Mouse (Mus musculus) spleen, adult 2 months (tissue): ENCODE measurements around the gene Agxt2.

Source experiments
- CTCF ChIP-seq: fragments of 200-500 bp; IDR thresholded peaks from 2 replicates; pipeline ENCODE4 v1.5.1; 2011; ENCODE audit warnings: mild to moderate bottlenecking, inconsistent platforms; ENCODE audit not compliant: insufficient read depth, insufficient read length, insufficient replicate concordance; ENCODE audit errors: extremely low read depth
- POLR2A ChIP-seq: fragments of 200-500 bp; IDR thresholded peaks from 2 replicates; pipeline ENCODE4 v1.6.1; 2011; ENCODE audit warnings: low read depth, low read length, inconsistent platforms

DNA sequence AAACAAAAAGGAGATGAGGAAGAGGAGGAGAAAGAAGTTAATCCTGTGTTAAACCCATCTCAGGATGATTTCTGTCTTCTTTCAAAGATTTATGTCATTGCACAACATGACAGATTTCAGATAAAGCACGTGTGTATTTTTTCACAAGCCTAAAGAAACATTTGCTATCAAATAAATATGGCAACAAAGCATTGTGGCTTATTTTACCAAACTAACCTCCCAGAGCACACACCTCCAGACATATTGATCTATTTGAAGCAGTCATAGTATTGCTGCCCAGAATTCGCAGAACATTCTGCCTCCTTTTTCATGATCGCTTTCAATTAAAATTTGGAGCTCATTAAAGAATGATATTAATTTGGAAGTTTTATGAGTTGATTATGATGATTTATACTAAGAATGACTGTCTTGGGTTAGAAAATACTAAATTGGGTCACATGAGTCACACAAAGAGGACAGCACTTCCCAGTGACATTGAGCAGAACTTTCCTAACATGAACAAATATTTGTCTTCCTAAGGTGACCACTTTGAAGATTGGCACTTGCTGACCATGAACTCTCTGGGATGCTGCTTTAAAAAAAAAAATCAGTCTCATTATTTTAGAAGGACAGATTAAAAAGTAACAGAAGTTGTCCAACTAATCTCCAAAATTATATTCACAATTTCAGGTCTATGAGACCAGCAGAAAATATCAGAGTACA is 21.6 kb downstream of the Agxt2 start:
- TF ChIP-seq CTCF (no peak), POLR2A (no peak)
